Mouse (Mus musculus): Measurements from ENCODE around the gene Rras2. TPM values are rescaled to one million over a fixed set of nuclear protein-coding genes. Genes with fewer than 3 reads are reported as not detected.

Gene Rras2
- total and polyA plus RNA-seq, 2 experiments from 2014 or later: 16.0 to 27.9 TPM

DNA sequence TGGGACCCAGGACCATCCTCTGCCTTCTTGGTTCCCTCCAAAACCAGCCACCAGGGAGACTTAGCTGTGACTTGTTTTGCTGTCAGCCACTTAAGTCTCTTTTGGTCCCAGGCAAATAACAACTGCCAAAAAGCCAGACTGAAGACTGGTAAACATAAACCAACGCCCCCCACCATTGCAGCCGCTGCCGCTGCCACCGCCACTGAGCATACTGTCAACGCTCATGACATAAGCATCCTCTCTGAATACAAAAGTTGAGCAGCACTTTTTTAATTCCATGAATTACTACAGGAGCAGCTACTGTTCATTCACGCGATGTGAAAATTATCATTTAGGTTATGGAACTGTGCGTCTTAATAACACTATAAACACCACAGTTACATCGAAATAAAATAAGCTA, 1.6 kb downstream of the Rras2 start:
- WGBS: 14% methylated on average over 9 of the region's 9 CpGs
- Histone ChIP-seq H3K27me3 (ENCODE audit: insufficient read depth, low read length) (no peaks in the 10 kb centered on the region), H3K4me1 (ENCODE audit: insufficient read depth, low read length) (no peaks in the 10 kb centered on the region), H3K27ac (no peak overlapping the region), H3K9me3 (ENCODE audit: low read length) (no peaks in the 10 kb centered on the region), H3K9ac (replicated peaks; ENCODE audit: low read length) (no peak overlapping the region), H3K36me3 (ENCODE audit: insufficient read depth, low read length) (no peaks in the 10 kb centered on the region), H3K4me2 (ENCODE audit: low read depth, low read length) (peak overlapping the region; percentile 90), H3K4me3 (ENCODE audit: low read length) (peak overlapping the region; percentile 60)
- DNase-seq (ENCODE audit: low spot score) (peak; percentile 22), ATAC-seq (no peak)
- TF ChIP-seq CTCF (IDR thresholded peaks at IDR 0.05; ENCODE audit: low read depth): no peak

DNA sequence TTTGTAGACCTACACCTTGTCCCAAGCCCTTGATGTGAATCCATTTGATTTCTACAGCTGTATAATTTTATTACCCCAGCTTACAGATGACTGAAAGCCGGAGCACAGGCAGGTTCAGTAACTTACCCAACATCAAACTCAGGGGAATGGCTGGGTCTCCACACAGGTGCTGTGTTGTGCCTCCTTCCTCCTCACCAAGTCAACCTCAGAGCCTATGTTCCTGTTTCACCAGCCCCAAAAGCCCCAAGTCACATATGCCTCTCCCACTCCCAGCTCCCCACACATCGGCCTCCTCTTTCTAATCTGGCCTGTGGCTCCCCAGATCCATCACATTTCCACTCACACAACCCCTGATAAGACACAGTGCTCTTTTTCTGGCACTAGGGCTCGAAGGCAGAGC, 2.6 kb downstream of the Rras2 start:
- TF ChIP-seq CTCF (IDR thresholded peaks at IDR 0.05; ENCODE audit: low read depth): no peak
- Histone ChIP-seq H3K9ac (replicated peaks; ENCODE audit: low read length) (no peak overlapping the region), H3K36me3 (ENCODE audit: insufficient read depth, low read length) (no peaks in the 10 kb centered on the region), H3K4me2 (ENCODE audit: low read depth, low read length) (no peak overlapping the region), H3K27me3 (ENCODE audit: insufficient read depth, low read length) (no peaks in the 10 kb centered on the region), H3K9me3 (ENCODE audit: low read length) (no peaks in the 10 kb centered on the region), H3K4me1 (ENCODE audit: insufficient read depth, low read length) (no peaks in the 10 kb centered on the region), H3K4me3 (ENCODE audit: low read length) (no peak overlapping the region), H3K27ac (no peak overlapping the region)
- 89% methylated on average over 3 of the region's 3 CpGs for WGBS
- DNase-seq (ENCODE audit: low spot score) (no peak), ATAC-seq (no peak)

DNA sequence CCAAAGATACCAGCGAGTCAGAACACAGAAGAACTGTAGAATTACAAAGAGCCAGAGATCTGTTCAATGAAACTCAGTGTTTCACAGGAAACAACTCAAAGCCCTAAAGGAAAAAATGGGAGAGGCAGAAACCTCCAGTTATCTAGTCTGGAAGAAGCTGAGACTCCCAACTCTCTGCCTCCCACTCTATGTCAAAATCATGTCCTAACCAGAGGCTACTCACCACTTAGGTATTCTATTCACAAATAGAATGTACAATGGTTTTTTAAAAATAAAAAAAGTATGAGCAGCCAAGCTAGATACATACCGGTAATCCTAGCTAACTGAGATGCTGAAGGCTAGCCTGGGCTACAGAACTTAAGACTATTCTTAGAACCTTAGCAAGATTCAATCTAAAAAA, 3.3 kb downstream of the Rras2 start:
- WGBS: 96% methylated on average over 2 of the region's 2 CpGs
- no peak overlapping the region for H3K4me2 ChIP-seq (ENCODE audit: low read depth, low read length)
- no peak overlapping the region for H3K9ac ChIP-seq (replicated peaks; ENCODE audit: low read length)
- H3K27ac ChIP-seq: no peak overlapping the region
- DNase-seq (ENCODE audit: low spot score) (no peak), ATAC-seq (no peak)
- H3K27me3 ChIP-seq (ENCODE audit: insufficient read depth, low read length): no peaks in the 10 kb centered on the region
- no peak overlapping the region for H3K4me3 ChIP-seq (ENCODE audit: low read length)
- H3K9me3 ChIP-seq (ENCODE audit: low read length): no peaks in the 10 kb centered on the region
- no peaks in the 10 kb centered on the region for H3K36me3 ChIP-seq (ENCODE audit: insufficient read depth, low read length)
- no peak for TF ChIP-seq CTCF (IDR thresholded peaks at IDR 0.05; ENCODE audit: low read depth)
- H3K4me1 ChIP-seq (ENCODE audit: insufficient read depth, low read length): no peaks in the 10 kb centered on the region

DNA sequence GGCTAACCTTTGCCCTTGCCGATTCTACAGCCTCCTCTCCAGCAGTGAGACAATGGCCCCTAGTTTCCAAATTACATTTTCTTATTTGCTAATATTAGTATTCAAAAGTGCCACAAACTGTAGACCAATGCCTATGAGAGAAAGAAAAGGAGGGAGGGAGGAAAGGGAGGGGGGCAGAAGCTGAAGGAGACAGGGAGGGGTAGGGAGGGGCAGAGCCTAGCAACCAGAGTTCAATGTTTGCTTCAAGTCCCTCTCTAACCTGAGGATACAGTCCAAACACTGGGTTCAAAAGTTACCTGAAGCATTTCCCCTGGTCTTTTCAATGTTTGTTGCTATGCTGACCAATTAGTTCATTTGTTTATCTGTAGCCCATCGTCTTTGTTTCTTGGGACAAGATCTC, 7.1 kb downstream of the Rras2 start:
- ATAC-seq: no peak
- no peaks in the 10 kb centered on the region for H3K9me3 ChIP-seq (ENCODE audit: low read length)
- TF ChIP-seq CTCF (IDR thresholded peaks at IDR 0.05; ENCODE audit: low read depth): no peak
- no peaks in the 10 kb centered on the region for H3K27me3 ChIP-seq (ENCODE audit: insufficient read depth, low read length)
- H3K27ac ChIP-seq: no peak overlapping the region
- no peaks in the 10 kb centered on the region for H3K4me1 ChIP-seq (ENCODE audit: insufficient read depth, low read length)
- no peaks in the 10 kb centered on the region for H3K36me3 ChIP-seq (ENCODE audit: insufficient read depth, low read length)
- WGBS: 90% methylated on average over 2 of the region's 2 CpGs
- no peak overlapping the region for H3K4me2 ChIP-seq (ENCODE audit: low read depth, low read length)
- no peak for DNase-seq (ENCODE audit: low spot score)
- no peak overlapping the region for H3K9ac ChIP-seq (replicated peaks; ENCODE audit: low read length)
- H3K4me3 ChIP-seq (ENCODE audit: low read length): no peak overlapping the region

DNA sequence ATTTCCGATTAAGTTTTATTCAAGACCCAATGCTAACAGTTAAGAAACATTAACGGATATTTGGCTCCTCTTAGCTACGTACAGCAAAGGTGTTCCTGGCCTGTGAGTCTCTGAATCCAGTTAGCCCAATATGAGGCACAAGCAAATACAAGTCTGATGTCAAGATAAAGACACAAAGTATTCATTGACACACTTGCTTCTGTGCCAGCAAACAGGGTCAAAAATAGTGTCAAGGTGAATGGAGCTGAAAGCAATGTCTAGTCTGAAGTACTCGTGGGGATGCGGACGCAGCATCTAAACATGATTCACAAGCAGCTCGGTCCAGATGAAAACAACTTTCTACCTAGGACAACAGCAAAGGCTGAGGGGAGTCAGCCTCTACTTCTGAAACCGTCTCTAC, 11.7 kb downstream of the Rras2 start:
- Histone ChIP-seq H3K36me3 (ENCODE audit: insufficient read depth, low read length) (no peaks in the 10 kb centered on the region), H3K27ac (no peak overlapping the region), H3K27me3 (ENCODE audit: insufficient read depth, low read length) (no peaks in the 10 kb centered on the region), H3K9me3 (ENCODE audit: low read length) (no peaks in the 10 kb centered on the region), H3K4me3 (ENCODE audit: low read length) (no peak overlapping the region), H3K4me2 (ENCODE audit: low read depth, low read length) (no peak overlapping the region), H3K4me1 (ENCODE audit: insufficient read depth, low read length) (no peaks in the 10 kb centered on the region), H3K9ac (replicated peaks; ENCODE audit: low read length) (no peak overlapping the region)
- DNase-seq (ENCODE audit: low spot score) (no peak), ATAC-seq (no peak)
- no peak for TF ChIP-seq CTCF (IDR thresholded peaks at IDR 0.05; ENCODE audit: low read depth)
- WGBS: 88% methylated on average over 8 of the region's 8 CpGs

DNA sequence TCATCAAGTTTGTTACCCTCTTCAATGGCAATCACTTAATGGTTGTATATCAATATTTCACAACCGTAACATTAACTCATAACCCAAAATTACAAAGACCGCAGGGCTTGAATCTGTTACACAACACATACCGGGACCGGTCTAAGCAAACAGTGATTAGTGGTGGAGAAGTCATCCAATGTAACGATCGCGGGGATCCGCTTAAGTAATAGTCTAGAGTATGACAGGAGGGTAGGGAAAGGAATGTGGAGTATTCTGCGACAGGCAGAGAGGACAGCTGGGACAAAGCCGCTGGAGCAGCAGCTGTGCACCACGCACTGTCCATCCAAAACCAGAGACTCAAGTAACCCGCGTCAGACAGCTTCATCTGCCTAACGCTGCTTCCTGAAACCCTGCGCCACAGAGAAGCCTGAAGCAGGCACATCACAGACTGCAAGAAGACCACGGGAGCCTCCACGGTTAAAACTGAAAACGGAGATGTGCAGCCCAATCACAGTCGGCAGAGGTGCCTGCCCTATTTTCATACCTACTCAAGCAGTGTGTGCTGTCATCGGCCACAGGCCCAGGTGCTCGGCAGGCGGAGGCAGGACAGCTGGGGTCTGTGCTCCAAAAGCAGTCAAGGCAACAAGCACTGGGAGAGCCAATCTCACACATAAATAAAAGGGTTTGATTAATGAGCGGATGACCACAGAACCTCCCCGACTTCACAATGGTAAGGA, 13.8 kb downstream of the Rras2 start:
- Histone ChIP-seq H3K27ac (no peak overlapping the region), H3K27me3 (ENCODE audit: insufficient read depth, low read length) (no peaks in the 10 kb centered on the region), H3K9ac (replicated peaks; ENCODE audit: low read length) (no peak overlapping the region), H3K4me1 (ENCODE audit: insufficient read depth, low read length) (no peaks in the 10 kb centered on the region), H3K9me3 (ENCODE audit: low read length) (no peaks in the 10 kb centered on the region), H3K36me3 (ENCODE audit: insufficient read depth, low read length) (no peaks in the 10 kb centered on the region), H3K4me3 (ENCODE audit: low read length) (no peak overlapping the region), H3K4me2 (ENCODE audit: low read depth, low read length) (no peak overlapping the region)
- DNase-seq (ENCODE audit: low spot score) (no peak), ATAC-seq (no peak)
- TF ChIP-seq CTCF (IDR thresholded peaks at IDR 0.05; ENCODE audit: low read depth): no peak
- 83% methylated on average over 24 of the region's 24 CpGs for WGBS

DNA sequence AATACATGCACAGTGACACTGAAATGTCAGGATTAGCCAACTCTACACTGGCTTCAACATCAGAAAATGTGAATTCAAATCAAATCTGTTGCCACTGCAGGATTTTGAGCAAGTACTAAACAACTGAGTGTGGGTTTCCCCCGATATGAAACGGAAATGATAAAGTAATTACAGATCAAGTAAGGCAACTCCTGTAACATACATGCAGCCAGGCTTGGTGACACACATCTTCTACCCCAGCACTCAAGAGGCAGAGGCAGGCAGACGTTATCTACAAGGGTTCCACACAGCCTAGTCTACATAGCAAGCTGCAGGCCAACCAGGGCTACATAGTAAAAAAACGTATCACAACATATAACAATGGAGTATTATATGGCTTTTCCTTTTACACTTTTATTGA, 14.4 kb downstream of the Rras2 start:
- H3K27ac ChIP-seq: no peak overlapping the region
- no peak for ATAC-seq
- 87% methylated on average over 4 of the region's 4 CpGs for WGBS
- no peak overlapping the region for H3K4me3 ChIP-seq (ENCODE audit: low read length)
- H3K36me3 ChIP-seq (ENCODE audit: insufficient read depth, low read length): no peaks in the 10 kb centered on the region
- TF ChIP-seq CTCF (IDR thresholded peaks at IDR 0.05; ENCODE audit: low read depth): no peak
- no peaks in the 10 kb centered on the region for H3K4me1 ChIP-seq (ENCODE audit: insufficient read depth, low read length)
- H3K4me2 ChIP-seq (ENCODE audit: low read depth, low read length): no peak overlapping the region
- no peak overlapping the region for H3K9ac ChIP-seq (replicated peaks; ENCODE audit: low read length)
- no peak for DNase-seq (ENCODE audit: low spot score)
- H3K9me3 ChIP-seq (ENCODE audit: low read length): no peaks in the 10 kb centered on the region
- H3K27me3 ChIP-seq (ENCODE audit: insufficient read depth, low read length): no peaks in the 10 kb centered on the region
